Mouse (Mus musculus) c-Kit-positive CD71-positive TER-119-positive erythroid progenitor cells, embryonic 14.5 days (primary cell): ENCODE measurements around the gene Ly6g6e.
"Not testable (repeated sequence)": the region's sequence is repeated elsewhere in the genome, so short reads cannot be mapped to it uniquely, and the experiment has no call there.

Source experiments
- DNase-seq: peaks from one replicate; pipeline ENCODE4 v3.0.0-alpha.2; 2013; ENCODE audit warnings: low spot score

Gene Ly6g6e

DNA sequence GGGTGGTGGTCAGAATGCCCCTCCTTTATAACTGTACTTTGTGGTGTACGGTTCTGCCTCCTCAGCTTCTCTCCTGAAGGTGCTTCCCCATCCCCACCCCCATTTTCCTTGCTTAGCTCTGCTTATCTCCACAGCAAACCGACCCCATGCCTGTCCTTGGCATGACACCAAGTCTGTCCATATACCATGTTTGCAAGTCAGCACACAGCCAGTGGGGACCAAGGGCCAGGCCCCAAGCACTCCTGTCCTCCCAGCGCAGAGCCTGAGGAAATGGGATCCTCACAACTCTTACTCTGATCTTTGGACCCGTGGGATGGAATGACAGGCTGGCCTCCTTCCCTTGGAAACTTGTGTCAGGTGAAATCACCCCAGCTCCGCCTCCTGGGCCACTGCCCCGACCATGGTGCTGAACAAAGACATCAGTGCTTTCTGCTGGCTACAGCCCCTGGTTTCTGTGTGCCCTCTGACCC, 26.6 kb downstream of the Ly6g6e start:
- DNase-seq: no peak

DNA sequence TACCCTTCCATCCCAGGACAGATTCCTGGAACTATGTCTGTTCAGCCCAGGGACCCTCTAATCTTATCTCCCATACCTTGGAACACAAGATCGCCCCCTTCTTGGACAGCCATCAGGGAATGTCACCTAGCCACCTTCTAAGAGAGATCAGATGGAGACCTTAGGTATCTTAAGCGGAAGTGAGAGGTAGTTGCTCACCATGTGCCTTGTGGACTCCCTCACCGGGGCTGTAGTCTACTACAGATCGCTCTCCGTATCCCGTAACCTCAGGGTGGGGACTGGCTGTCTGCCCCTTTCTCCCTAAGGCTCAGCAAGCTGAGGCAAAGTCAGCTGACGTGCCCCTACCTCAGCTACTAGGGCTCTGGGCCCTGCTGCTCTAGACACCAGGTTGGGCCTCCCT, 27.4 kb downstream of the Ly6g6e start:
- DNase-seq: peak; percentile 23

DNA sequence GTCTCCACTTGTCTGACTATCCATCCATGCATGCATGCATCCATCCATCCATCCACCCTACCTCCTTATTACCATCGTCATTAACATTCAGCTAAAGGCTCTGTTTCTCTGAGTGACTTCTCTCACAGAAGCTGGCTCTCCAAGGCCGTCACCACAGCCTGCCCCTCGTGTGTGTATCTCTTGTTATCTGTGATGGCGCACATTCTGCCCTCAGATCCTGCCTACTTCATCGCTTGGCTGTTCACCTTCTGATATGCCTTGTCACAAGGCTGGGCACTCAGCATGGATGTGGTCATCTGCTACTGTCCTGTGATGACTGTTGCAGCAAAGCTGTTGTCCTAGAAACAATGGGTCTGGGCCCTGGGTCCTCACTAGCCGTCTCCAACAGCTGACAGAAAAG, 28.1 kb downstream of the Ly6g6e start:
- peak; percentile 71 for DNase-seq

DNA sequence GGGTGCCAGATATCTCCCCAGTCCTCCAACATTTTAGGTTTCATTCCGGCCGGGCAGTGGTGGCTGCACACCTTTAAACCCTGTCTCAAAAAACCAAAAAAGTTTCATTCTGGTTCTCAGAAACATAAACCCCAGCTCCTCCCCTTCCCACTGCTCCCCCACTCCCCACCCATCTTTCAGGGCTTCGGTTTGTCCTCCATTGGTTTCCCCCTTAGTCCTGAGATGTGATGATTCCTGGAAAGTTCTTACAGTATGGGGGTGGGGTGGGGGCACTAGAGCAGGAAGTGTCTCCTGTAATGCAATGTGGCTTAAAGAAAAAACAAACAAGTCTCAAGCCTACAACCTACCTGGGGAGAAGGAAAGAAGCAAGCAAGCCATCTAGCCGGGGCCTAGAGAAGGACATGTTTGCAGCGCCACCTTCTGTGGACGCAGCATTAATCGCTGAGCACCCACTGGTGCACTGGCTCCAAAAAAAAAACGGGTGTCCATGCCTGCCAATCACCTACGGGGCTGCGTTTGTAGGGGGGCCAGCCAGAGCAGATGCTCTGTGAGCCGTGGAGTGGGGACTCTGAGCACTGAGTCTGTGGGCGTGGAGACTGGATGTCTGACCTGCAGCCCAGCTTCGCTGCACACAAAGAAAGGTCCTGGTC, 29.2 kb downstream of the Ly6g6e start:
- peak; percentile 53 for DNase-seq

DNA sequence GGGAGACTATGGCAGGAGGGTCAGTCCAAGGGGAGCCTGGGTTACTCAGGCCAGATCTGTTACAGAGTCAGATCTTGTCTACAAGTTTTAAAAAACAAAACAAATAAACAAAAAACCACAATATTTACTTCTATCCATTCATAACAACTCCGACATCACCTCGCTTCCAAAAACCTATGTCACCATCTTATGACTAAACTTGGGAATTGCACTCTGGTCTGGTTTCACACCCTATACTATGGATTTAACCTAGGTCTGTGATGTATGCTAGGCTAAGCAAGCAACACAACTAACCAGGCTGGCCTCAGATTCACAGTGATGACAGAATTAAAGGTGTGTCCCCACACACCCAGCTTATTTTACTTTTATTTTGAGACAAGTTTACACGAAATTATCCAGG, 29.8 kb downstream of the Ly6g6e start:
- no peak for DNase-seq

DNA sequence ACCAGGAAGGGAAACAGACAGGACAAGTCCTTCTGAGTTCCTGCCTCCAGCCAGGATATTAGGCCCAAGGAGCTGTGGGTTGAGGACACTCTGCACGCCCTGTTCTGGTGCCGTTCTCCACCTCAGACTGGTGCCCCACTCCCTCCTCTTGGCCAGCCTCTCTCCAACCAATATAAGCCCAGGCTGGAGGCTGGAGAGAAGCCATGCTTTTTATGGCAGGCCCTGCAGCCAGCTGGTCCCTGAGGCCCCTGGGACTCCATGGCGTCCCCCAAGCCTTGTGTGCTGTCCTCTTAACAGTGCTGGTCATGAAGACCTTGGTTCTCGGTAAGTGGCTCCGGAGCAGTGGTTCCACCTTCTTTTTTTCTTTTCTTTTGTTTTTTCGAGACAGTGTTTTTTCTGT, 31.4 kb downstream of the Ly6g6e start, which contains the start of gene Ly6g5c:
TSS of gene Ly6g5c (plus strand) at position 183 of the 400 bp plus-strand sequence.
- no peak for DNase-seq

DNA sequence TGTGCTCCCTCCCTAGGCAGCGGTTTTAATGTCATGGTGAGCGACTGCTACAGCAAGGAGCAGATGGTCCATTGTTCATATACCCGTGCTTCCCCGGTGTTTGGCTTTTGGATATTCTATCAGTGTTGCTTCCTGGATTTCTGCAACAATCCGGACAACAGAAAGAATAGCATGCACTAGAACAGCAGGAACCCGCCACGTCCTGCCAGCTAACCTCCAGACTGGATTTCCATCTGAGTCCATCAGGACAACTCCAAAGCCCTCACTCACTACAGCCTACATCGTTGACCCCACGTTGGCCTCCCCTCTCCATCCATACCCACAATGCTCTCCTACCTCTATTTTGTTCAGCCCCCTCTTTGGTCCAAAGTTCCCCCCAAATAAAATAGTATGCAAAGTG, 35.1 kb downstream of the Ly6g6e start:
- no peak for DNase-seq

DNA sequence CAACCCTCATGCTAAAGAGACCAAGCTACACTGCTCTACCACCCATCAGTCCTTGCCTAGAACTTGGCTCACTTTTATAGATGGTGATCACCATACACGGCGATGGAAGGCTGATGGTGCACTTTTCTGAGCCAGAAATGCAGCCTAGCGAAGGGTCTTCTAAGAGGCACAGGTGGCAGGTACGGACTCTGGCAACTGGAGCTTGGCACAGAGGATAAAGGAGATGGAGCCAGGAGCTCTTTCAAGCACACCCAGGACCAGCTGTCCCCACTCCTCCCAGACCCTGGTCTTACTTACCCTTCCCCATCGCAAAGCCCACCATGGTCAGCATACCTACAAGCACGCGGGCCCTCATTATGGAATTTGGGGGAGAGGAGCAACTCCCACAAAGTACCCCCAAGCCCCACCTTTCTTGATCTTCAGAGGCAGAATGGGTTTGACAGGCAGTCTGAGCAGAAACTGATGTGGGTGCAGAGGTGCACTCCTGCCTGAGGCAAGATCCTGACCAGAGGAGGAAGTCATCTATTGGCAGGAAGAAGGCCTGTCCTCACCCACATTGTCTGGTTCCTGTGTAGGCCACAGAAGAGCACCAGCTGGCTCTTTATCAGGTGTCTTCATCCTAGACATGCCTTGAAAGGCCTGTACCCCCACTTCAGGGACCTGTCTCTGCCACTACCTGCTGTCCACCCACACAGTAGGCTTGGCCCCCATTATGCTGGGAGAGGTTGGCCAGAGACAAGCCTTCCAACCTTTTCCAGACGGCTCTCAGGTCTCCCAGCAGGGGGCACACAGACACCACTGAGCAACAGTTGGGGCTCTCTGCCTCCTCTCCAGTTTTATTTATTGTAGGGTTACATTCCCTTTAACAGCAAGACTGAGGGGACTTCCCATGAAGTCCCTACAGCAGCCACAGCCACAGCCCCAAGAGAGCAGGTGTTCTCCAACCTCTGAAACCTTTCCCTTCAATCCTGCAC, 38.6 kb downstream of the Ly6g6e start, which contains the start of gene Ly6g5b:
TSS of gene Ly6g5b (minus strand) at position 383 of the 974 bp plus-strand sequence.
- peak; percentile 37 for DNase-seq

DNA sequence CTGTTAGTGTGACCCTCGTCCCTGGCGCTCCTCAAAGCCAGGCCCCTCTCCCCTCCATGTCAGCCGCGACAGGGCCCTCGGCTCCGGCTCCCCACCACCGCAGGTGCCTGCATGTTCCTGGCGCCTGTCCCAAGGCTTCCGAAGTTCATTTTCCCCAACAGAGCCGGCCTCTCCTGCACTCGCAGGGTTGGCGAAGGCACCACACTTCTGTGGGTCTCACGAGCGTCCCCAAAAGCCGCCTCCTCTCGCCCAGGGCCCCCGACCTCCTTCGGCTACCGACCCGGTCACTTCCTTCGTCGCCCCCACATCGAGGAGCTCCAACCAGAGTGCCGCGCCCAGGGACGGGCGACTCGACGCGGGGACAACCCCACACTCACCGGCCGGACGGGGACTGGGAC, 44.0 kb downstream of the Ly6g6e start:
- peak; percentile 20 for DNase-seq

DNA sequence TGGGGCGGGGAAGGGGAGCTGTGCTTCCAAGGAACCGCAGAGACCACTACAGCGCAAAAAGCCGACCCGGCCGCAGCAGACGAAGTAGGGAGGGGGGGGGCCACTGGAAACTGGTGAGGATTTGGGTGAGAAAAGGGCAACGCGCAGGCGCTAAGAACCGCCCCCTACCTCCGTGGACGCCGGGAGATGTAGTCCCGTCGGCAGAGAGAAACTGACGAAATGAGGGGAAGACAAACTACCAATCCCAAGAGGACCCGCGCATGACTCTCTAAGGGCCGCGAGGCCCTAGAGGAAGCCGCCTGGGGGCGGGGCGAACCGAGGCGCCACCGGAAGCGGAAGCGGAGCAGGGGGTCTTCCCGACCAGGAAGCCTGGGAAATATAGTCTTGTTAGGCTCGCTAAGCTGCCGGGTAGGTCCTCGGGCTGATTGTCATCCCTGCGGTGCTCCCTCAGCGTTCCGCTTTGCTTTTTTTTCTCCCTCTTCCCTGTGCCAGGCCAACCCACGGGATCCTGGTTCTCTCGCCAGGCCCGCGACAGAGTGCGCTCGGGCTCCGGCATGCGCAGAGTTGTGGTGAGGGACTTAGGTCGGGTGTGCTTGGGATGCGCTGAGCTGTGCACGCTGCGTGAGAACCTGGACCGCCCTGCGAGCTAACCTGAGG, 44.6 kb downstream of the Ly6g6e start, which contains the start of gene Gpank1:
TSS of gene Gpank1 (plus strand) at position 313 of the 657 bp plus-strand sequence.
- DNase-seq: peak; percentile 95

DNA sequence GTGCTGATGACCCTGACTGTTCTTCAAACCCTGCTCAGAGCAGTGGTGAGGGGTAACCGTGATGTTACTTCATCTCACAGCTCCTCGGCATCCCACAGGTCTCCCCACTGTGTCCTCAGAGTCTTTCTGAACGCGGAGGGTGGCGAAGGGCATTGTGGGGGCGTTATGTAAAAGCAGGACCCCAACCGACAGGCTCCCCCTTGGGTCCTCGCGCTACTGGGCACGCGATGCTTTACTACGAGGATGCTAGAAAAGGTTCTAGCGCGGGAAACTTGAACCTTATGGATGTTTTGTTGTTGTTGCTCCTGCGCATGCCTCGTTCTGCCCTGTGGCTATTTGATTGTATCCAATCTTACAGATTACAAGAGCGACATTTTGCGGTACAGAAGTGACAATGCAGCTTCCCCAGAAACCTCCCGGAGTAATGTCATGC, 45.2 kb downstream of the Ly6g6e start, which contains the start of gene Csnk2b:
TSS of gene Csnk2b (minus strand) at position 183 of the 433 bp plus-strand sequence.
- peak; percentile 59 for DNase-seq

DNA sequence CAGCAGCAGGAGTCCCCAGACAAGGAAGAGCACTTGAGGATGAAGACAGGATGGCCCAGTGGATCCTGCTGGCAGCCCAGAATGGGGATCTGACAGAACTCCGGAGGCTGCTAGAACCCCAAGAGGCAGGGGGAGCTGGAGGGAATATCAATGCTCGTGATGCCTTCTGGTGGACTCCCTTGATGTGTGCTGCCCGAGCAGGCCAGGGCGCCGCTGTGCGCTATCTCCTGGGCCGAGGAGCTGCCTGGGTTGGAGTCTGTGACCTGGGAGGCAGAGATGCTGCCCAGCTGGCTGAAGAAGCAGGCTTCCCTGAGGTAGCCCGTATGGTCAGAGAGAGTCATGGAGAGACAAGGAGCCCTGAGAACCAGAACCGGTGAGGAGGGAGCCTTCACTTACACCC, 46.6 kb downstream of the Ly6g6e start:
- not testable (repeated sequence) for DNase-seq

DNA sequence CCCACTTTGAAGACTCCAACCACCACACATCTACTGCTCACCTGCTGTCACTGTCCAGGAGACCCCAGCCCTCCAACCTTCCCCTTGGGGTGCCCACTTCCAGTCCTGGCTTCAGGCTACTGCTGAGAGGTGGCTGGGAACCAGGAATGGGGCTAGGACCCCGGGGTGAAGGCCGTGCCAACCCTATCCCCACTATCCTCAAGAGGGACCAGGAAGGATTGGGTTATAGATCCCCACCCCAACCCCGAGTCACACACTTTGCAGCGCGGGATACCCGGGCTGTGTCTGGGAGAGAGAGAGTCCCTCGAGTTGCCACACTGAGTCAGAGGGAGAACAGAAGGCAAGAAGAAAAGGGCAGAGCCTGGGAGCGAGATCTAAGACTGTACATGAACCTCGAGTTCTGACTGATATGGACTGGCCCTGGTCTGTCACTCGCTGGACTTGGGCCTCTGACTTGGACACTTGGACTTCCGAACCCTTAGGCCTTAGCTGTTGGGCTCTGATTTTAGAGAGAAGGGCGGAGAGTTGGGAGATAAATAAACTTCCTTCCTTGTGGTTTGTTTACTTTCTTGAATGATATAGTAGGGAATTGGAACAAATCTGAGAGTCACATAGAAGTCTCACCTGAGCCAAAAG, 47.7 kb downstream of the Ly6g6e start:
- not testable (repeated sequence) for DNase-seq

DNA sequence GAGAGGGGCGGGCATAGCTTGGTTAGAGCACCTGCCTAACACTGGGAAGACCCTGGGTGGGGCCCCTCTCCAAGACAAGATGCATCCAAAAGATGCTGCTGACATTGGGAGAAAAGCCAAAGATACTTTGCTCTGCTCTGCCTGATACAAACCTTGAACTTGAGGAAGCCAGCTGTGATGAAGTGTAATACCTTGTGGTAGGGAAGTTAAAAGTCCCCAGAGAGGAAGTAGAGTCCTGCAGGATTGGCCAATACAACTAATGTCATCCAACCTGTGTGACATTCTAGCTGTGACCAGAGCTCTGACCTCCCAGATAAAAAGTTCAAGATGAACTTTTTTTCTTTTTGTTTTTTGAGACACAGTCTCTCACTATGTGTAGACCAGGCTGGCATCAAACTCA, 48.4 kb downstream of the Ly6g6e start:
- no peak for DNase-seq

DNA sequence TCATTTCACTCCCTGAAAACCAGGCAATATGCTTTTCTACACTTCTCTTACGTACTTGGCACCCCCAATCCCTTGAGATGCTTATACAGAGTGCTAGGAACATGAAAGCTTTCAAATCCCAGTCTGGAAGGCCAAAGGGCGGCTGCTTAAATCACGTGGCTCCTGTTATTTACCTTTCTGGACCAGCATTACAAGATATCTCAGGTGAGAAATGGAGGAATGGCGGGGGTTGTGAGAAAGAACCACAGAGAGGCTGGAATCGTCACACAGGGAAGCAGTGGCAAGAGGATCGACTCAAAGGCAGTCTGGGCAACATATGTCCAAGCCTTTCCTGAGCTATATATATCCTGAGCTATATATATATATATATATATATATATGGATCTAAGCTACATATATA, 48.9 kb downstream of the Ly6g6e start:
- no peak for DNase-seq

DNA sequence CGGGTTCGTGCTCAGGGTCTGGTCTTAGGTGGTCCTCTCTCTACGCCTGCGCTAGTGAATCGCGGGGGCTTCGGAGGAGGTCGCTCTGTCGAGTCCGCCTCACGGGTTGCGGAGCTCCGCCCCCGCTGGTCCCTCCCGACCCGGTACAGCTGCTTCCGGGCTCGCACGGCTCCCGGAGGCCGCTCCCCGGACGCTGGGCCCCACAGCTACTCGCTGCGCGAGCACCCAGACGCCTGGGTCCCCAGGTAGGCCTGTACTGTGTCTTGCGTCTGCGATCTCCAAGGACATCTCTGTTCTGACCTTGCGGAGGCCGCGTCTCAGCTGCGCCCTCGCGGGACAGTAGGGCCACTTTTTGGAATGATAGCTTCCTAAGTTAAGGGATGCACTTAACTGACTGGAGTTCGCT, 49.5 kb downstream of the Ly6g6e start, which contains the start of gene D17H6S53E:
TSS of gene D17H6S53E (plus strand) at position 168 of the 406 bp plus-strand sequence.
- DNase-seq: peak; percentile 65

DNA sequence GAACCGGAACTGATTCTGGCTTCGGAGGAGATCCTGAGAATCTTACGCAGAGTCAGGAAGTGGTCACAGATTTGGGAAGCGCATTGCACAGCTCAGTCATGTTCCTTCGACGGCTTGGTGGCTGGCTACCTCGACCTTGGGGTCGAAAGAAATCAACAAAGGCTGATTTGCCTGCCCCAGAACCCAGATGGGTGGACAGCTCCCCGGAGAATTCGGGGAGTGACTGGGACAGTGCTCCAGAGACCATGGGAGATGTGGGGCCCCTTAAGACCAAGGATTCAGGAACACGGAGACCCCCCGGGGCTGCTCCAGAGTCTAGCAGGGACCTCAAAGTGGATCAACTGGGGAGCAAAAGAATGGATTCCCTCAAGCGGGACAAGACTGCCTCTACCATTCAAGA, 50.3 kb downstream of the Ly6g6e start:
- no peak for DNase-seq
